Mouse (Mus musculus) urinary bladder, postnatal 4 days (tissue): ENCODE measurements at regions not wholly inside any gene's neighbourhood (a gene's known extent, or its start where the extent isn't known, plus 50 kb on each side); places are given as distances from the start of the nearest gene placed in this dataset.

Source experiments
- DNase-seq, 2 experiments: peaks; one replicate each; pipeline ENCODE4 v3.0.0; 2021 to 2022; ENCODE audit warnings: low spot score in 2 of 2

- DNase-seq: no peak
Observed at GRCm38 (mm10) chr7:129048023-129048422, 208.8 kb upstream of the Plpp4 start.

GRCm38 (mm10) chr7:129049726-129050125 lies 207.1 kb upstream of the Plpp4 start:
- DNase-seq: no peak

GRCm38 (mm10) chr7:129050675-129051074 lies 206.2 kb upstream of the Plpp4 start:
- no peak for DNase-seq

- DNase-seq: no peak
Observed at GRCm38 (mm10) chr7:129066891-129067290, 189.9 kb upstream of the Plpp4 start.

- DNase-seq: no peak
Observed at GRCm38 (mm10) chr7:129068137-129068536, 188.7 kb upstream of the Plpp4 start.

- no peak for DNase-seq
Observed at GRCm38 (mm10) chr7:129079786-129080185, 177.0 kb upstream of the Plpp4 start.

GRCm38 (mm10) chr7:129091441-129091840 lies 165.4 kb upstream of the Plpp4 start:
- DNase-seq: no peak

- DNase-seq: no peak
Observed at GRCm38 (mm10) chr7:129096374-129097069, 160.3 kb upstream of the Plpp4 start.

- no peak for DNase-seq
Observed at GRCm38 (mm10) chr7:129102437-129102836, 154.4 kb upstream of the Plpp4 start.

- no peak for DNase-seq
Observed at GRCm38 (mm10) chr7:129134176-129134575, 122.7 kb upstream of the Plpp4 start.

- DNase-seq: no peak
Observed at GRCm38 (mm10) chr7:129134661-129135215, 122.1 kb upstream of the Plpp4 start.

GRCm38 (mm10) chr7:129137303-129137990 lies 119.4 kb upstream of the Plpp4 start:
- DNase-seq: no peak

- DNase-seq: no peak
Observed at GRCm38 (mm10) chr7:129141942-129142598, 114.8 kb upstream of the Plpp4 start.

- no peak for DNase-seq
Observed at GRCm38 (mm10) chr7:129142599-129142949, 114.3 kb upstream of the Plpp4 start.

- DNase-seq: no peak
Observed at GRCm38 (mm10) chr7:129155577-129155976, 101.3 kb upstream of the Plpp4 start.

GRCm38 (mm10) chr7:129169971-129170370 lies 86.9 kb upstream of the Plpp4 start:
- DNase-seq: no peak

- no peak for DNase-seq
Observed at GRCm38 (mm10) chr7:129190933-129191332, 65.9 kb upstream of the Plpp4 start.

GRCm38 (mm10) chr7:129207029-129207428 lies 49.8 kb upstream of the Plpp4 start:
- no peak for DNase-seq
